Mouse (Mus musculus): ENCODE results near the gene Hnrnpdl. TPM values are rescaled to one million over a fixed set of nuclear protein-coding genes. Genes with fewer than 3 reads are reported as not detected.

Hnrnpdl gene
- total RNA-seq (2023) = 320 TPM

DNA sequence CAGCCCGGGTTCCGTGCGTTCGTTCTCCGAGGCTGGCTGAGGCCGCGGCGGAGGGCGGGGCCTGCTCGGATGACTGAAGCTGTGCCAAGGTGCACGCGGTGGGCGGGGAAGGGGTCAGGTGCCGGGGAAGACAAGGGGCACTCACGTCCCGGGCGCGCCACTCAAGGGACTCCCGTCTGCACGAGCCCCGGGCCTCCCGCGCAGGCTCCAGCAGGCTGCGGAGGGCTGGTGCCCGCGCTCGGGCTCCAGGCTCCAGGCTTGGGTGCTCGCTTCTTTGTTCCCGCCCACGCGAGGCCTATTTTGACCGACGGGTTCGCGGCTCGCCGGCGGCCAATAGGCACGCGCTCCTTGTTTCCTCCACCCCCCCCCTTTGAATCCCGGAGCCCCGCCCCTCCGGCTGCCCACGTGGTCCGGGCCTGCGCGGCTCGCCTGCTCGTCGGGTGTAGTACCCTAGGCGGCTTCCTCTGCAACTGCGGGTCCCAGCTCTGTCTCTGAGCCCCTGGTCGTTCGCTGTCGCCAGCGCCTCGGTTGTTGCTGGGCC, at the start of gene Hnrnpdl, which contains the start of gene Enoph1:
Gene Hnrnpdl, minus strand, starts transcription at position 63 of the 541 bp plus-strand sequence.
Gene Enoph1, plus strand, starts transcription at position 384 of the 541 bp plus-strand sequence.

Other genes with a start within 250 kb of the Hnrnpdl start
- not detected for gene Vamp9, start 133.4 kb downstream of the Hnrnpdl start, total RNA-seq (2023)
- gene Hnrnpd, start 60.7 kb downstream of the Hnrnpdl start, total RNA-seq (2023) = 255 TPM
- 1.3 TPM for gene 4930524J08Rik, start 60.6 kb downstream of the Hnrnpdl start, total RNA-seq (2023)
- 22.8 TPM for gene Enoph1, start 321 bp upstream of the Hnrnpdl start, total RNA-seq (2023)
- not detected for gene Tmem150c, start 120.1 kb upstream of the Hnrnpdl start, total RNA-seq (2023)

Measured in CD8-positive naive resting alpha-beta T cell, adult 57 days (primary cell).